Mouse (Mus musculus) embryonic facial prominence, embryonic 11.5 days (tissue): Measurements from ENCODE around the gene Zfp658. TPM values are rescaled to one million over a fixed set of nuclear protein-coding genes. Genes with fewer than 3 reads are reported as not detected.
A peak's percentile ranks its signal among the peaks of the same experiment; 100 is the strongest.

ENCODE experiments used
- ATAC-seq: fragments of 200-750 bp; cut with Nextera tagmentation; replicated peaks from 2 replicates; pipeline ENCODE4 v1.8.0; 2017; ENCODE audit warnings: low read depth; ENCODE audit not compliant: insufficient number of reproducible peaks, low FRiP score, low TSS enrichment
- DNase-seq: peaks from one replicate; pipeline ENCODE4 v3.0.0-alpha.2; 2015; ENCODE audit warnings: low spot score
- H3K27ac ChIP-seq: fragments of 300-500 bp; sonication (generic); replicated peaks from 2 replicates; pipeline ENCODE4 v1.5.1; 2014; ENCODE audit warnings: mild to moderate bottlenecking, low read depth, low read length, control low read depth
- H3K27me3 ChIP-seq: fragments of 300-500 bp; sonication (generic); 2 replicates; pipeline ENCODE4 v1.6.1; 2014; ENCODE audit warnings: mild to moderate bottlenecking, low read length, moderate library complexity, mixed read lengths; ENCODE audit not compliant: control insufficient read depth, insufficient read depth
- H3K36me3 ChIP-seq: fragments of 300-500 bp; sonication (generic); replicated peaks from 2 replicates; pipeline ENCODE4 v1.6.1; 2014; ENCODE audit warnings: low read depth, mild to moderate bottlenecking, low read length, moderate library complexity, mixed read lengths; ENCODE audit not compliant: control insufficient read depth, insufficient read depth
- H3K4me1 ChIP-seq: fragments of 300-500 bp; sonication (generic); 2 replicates; pipeline ENCODE4 v1.6.1; 2014; ENCODE audit warnings: low read length, mixed read lengths; ENCODE audit not compliant: control insufficient read depth, insufficient read depth
- H3K4me2 ChIP-seq: fragments of 300-500 bp; sonication (generic); 2 replicates; pipeline ENCODE4 v1.6.1; 2014; ENCODE audit warnings: low read depth, mild to moderate bottlenecking, control low read depth, low read length, moderate library complexity
- H3K4me3 ChIP-seq: fragments of 300-500 bp; sonication (generic); 2 replicates; pipeline ENCODE4 v1.5.1; 2014; ENCODE audit warnings: low read depth, low read length, control low read depth
- H3K9ac ChIP-seq: fragments of 300-500 bp; sonication (generic); replicated peaks from 2 replicates; pipeline ENCODE4 v1.6.1; 2014; ENCODE audit warnings: mild to moderate bottlenecking, control low read depth, low read length
- H3K9me3 ChIP-seq: fragments of 300-500 bp; sonication (generic); replicated peaks from 2 replicates; pipeline ENCODE4 v1.6.1; 2016; ENCODE audit warnings: mild to moderate bottlenecking, low read length, inconsistent platforms, mixed read lengths; ENCODE audit not compliant: control insufficient read depth
- WGBS: fragments of 180-500 bp; shearing (Covaris S2); extraction: QIAGEN DNeasy Blood & Tissue Kit; methylation state at CpG from one replicate; pipeline ENCODE4 v1.1.7; 2014; 5-methylcytosine and 5-hydroxymethylcytosine counted together
- polyA plus RNA-seq: library from polyadenylated mRNA; unstranded; fragments of >200 nt; fragmentation: Nextera tagmentation; extraction: Ambion mirVana; gene quantifications from 2 replicates; pipeline ENCODE4 v1.2.1, GENCODE M21; 2014

Zfp658 gene
- polyA plus RNA-seq, 1 experiment from 2014 or later = 5.4 TPM

DNA sequence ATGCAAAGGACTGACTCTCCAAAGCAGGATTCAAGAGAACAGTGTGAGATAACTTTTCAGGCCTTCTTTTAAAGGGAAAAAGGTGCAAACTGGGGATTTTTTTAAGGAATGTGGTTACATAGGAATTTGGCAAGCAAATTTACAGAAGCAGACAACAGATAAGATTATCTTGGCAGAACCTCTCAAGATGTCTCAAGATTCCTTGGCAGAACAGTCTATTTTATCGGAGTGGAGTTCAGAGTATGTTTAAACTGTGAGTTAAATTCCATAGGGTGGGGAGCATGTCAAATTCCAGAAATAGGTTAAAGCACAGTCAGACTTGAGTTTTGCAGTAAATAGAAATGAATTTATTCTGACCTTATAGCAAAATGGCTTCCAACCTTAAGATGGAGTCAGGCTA is 5.2 kb upstream of the Zfp658 start:
- no peak for ATAC-seq
- Histone ChIP-seq H3K4me1 (no peaks in the 10 kb centered on the region), H3K27me3 (no peaks in the 10 kb centered on the region), H3K9ac (no peak overlapping the region), H3K9me3 (no peaks in the 10 kb centered on the region), H3K36me3 (no peaks in the 10 kb centered on the region), H3K4me2 (no peak overlapping the region), H3K27ac (no peak overlapping the region), H3K4me3 (no peak overlapping the region)
- DNase-seq = no peak
- 74% methylated on average over 1 of the region's 1 CpGs for WGBS

DNA sequence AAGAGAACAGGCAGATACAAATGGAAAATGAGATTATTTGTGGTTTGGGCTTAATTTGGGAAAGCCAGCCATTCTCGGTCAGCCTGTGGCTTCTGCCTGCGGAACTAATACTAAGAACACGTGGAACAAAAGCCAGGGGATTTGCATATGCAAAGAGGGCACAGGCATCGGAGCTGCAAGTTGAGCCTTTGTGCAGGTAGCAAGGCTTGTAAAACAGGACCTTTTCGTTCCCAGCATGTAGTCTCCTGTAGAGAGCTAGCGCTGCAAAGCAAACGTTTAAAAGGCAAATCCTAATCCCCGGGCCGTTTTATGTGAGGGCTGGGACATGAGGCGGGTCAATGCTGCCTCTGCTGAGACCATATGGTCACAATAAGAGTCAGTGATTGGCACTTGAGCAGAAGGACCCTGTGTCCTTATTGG is 605 bp downstream of the Zfp658 start:
- Histone ChIP-seq H3K4me3 (peak overlapping the region; percentile 70), H3K27ac (peak overlapping the region; percentile 82; the same call in 1 of the 2 replicates), H3K27me3 (no peaks in the 10 kb centered on the region), H3K36me3 (no peaks in the 10 kb centered on the region), H3K9ac (peak overlapping the region; percentile 85), H3K4me2 (peak overlapping the region; percentile 71), H3K4me1 (peaks cover 3% of the 10 kb centered on the region; the same call in 1 of the 2 replicates), H3K9me3 (no peaks in the 10 kb centered on the region)
- WGBS = under 1% methylated on average over 10 of the region's 10 CpGs
- ATAC-seq (no peak), DNase-seq (peak; percentile 53)

DNA sequence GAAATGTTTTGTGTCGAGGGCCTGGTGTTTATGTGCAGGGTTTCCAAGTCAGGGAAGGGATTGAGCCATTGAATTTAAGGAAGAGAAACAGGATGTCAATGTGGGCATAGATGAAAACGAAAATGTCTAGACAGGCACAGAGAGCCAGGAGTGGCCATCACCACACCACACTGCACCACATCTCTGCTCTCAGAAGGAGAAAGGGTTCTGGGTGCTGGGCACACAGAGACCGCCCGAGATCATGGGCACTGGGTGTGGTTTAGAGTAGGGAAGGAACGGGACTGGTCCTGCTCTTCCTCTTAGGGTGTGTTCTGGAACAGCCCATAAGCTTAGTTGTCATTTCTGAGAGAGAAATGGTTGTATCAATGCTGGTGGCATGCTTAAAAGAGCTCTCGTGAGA is 1.2 kb downstream of the Zfp658 start:
- Histone ChIP-seq H3K27me3 (no peaks in the 10 kb centered on the region), H3K36me3 (no peaks in the 10 kb centered on the region; the same call in 1 of the 2 replicates), H3K9ac (peak overlapping the region; percentile 85), H3K4me2 (peak overlapping the region; percentile 71), H3K4me1 (peaks cover 3% of the 10 kb centered on the region; the same call in 1 of the 2 replicates), H3K4me3 (peak overlapping the region; percentile 70), H3K27ac (no peak overlapping the region), H3K9me3 (no peaks in the 10 kb centered on the region)
- no peak for DNase-seq
- WGBS = 55% methylated on average over 6 of the region's 6 CpGs
- ATAC-seq = no peak

DNA sequence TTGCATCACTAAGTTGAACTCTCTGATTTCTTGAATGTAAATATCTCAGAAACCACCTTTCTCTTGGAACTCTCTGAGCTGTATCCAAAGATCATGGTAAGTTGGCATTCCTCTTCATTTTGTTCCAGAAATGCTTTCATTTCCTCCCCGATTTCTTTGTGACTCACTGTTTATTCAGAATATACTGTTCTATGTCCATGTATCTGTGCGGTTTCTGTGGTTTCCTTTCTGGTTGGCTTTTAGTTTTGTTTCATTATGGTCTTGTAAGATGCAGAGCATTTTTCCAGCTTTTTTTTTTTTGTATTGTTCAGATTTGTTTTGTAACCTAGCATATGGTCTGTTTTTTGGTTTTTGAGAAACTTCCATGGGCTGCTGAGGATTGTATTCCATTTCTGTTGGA is 9.2 kb downstream of the Zfp658 start:
- no peak for DNase-seq
- no peak overlapping the region for H3K9ac ChIP-seq
- no peak overlapping the region for H3K27ac ChIP-seq
- H3K4me1 ChIP-seq = no peaks in the 10 kb centered on the region
- no peaks in the 10 kb centered on the region for H3K9me3 ChIP-seq
- no peak overlapping the region for H3K4me3 ChIP-seq
- peaks cover 14% of the 10 kb centered on the region for H3K36me3 ChIP-seq
- no peak overlapping the region for H3K4me2 ChIP-seq
- WGBS = 85% methylated on average over 2 of the region's 2 CpGs
- no peak for ATAC-seq
- no peaks in the 10 kb centered on the region for H3K27me3 ChIP-seq

DNA sequence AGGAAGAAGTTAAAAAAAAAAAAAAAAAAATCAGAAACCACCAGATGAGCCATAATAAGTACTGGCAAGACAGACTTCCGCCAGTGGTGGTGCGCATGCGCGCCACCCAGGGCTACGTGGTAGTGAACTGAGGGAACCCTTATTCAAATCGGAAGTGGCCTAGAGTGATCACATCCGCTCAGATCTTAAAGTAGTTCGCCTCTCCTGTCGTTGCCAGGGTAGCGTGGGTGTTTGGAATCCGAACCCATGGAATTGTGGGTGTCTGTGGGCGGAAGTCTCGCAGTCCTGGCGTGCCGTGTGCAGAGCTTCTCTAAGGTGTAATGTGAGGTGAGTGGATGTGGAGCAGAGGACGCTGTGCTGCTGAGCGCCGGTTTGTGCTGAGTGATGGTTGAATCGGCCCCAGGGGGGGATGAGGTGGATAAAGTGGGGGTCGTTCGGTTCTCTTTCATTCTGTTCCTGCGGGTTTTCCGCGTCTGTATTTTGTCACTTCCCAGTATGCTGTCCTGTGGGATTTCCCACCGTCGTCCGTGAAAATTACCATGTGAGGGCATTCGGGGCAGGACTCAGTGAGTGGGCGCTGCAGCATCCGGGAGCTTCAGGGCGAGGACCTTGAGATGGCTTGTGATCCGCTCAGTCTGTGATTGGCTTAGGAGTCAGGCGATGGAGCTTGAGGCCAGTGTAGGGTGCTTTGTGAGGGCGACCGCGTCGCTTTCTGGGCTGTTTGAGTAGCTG is 17.6 kb downstream of the Zfp658 start, which contains the start of gene Zfp719:
Gene Zfp719, plus strand, starts transcription at position 171 of the 732 bp plus-strand sequence.
- Histone ChIP-seq H3K27me3 (no peaks in the 10 kb centered on the region), H3K4me2 (peak within 1 kb of the TSS; percentile 62), H3K4me3 (peak within 1 kb of the TSS; percentile 74), H3K27ac (peak within 1 kb of the TSS; percentile 72), H3K9ac (peak within 1 kb of the TSS; percentile 80), H3K36me3 (peaks cover 3% of the 10 kb centered on the region), H3K9me3 (no peaks in the 10 kb centered on the region), H3K4me1 (no peaks in the 10 kb centered on the region)
- peak; percentile 96 for DNase-seq
- under 1% methylated on average over 37 of the region's 37 CpGs for WGBS
- ATAC-seq = peak; percentile 96

DNA sequence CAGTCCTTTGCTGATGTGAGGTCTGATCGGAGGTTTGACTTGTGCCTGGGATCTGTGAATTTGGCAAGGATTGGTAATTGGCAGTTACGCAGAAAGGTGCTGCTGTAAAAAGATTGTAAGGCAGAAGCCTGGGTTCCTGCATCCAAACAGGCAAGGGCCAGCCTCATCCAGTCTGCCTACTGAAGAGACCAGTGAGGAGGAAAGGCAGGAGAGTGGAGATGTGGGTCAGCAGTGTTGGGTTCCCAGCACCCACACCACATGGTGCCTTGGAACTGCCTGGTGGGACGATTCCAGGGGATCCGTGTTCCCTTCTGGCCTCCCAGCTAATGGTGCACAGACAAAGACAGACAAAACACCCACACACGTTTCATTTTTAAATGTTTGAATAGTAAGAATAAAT is 18.5 kb downstream of the Zfp658 start:
- Histone ChIP-seq H3K4me1 (no peaks in the 10 kb centered on the region), H3K36me3 (peaks cover 4% of the 10 kb centered on the region), H3K27ac (no peak overlapping the region), H3K9me3 (no peaks in the 10 kb centered on the region), H3K4me3 (peak overlapping the region; percentile 74), H3K4me2 (peak overlapping the region; percentile 62), H3K9ac (peak overlapping the region; percentile 80), H3K27me3 (no peaks in the 10 kb centered on the region)
- DNase-seq = no peak
- WGBS = 70% methylated on average over 5 of the region's 5 CpGs
- ATAC-seq = no peak

DNA sequence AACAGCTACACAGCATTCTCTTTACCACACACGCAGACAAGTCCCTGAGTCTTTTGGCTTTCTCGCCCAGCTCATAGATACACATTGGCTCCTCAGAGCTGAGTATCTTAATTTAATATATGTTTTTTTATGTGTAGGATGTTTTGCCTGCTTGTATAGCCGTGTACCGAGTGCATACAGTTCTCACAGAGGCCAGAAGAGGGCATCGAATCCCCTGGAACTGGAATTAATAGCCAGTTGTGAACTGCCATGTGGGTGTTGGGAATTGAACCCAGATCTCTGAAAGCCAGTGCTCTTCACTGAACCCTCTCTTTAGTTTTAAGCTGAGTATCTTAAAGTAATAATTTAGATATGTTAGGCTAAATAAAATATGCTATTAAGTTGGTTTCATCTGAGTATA is 22.7 kb downstream of the Zfp658 start:
- no peaks in the 10 kb centered on the region for H3K27me3 ChIP-seq
- no peak overlapping the region for H3K4me3 ChIP-seq
- H3K4me1 ChIP-seq = no peaks in the 10 kb centered on the region
- H3K9ac ChIP-seq = no peak overlapping the region
- H3K9me3 ChIP-seq = no peaks in the 10 kb centered on the region
- no peak overlapping the region for H3K27ac ChIP-seq
- ATAC-seq (no peak), DNase-seq (peak; percentile 20)
- no peak overlapping the region for H3K4me2 ChIP-seq
- WGBS = 93% methylated on average over 5 of the region's 5 CpGs
- H3K36me3 ChIP-seq = peaks cover 14% of the 10 kb centered on the region

DNA sequence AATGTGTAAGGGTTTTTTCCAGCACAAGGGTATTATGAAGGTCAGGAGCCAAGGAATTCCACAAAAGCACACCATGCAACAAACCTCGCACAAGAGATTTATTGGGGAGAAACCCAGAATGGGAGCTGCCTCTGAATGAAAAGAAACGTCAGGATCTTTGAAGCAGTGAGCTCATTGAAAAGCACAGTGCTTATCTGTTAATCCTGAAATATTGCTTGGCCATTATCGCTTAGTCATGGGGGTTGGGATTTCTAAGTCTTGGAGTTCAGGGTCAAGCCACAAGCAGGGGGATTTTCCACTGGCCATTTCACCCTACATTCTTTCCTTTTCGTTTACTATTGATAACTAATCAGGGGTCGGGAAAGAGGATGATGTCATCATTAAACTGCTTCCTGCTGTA is 39.8 kb downstream of the Zfp658 start:
- ATAC-seq (no peak), DNase-seq (no peak)
- 46% methylated on average over 5 of the region's 5 CpGs for WGBS
- H3K4me3 ChIP-seq = no peak overlapping the region
- no peak overlapping the region for H3K4me2 ChIP-seq
- H3K9ac ChIP-seq = no peak overlapping the region
- H3K27me3 ChIP-seq = no peaks in the 10 kb centered on the region
- H3K9me3 ChIP-seq = no peaks in the 10 kb centered on the region
- H3K27ac ChIP-seq = no peak overlapping the region
- no peaks in the 10 kb centered on the region for H3K4me1 ChIP-seq
- H3K36me3 ChIP-seq = no peaks in the 10 kb centered on the region
